Mouse (Mus musculus): ENCODE measurements at regions not wholly inside any gene's neighbourhood (a gene's known extent, or its start where the extent isn't known, plus 50 kb on each side); places are given as distances from the start of the nearest gene placed in this dataset.
A peak's percentile ranks its signal among the peaks of the same experiment; 100 is the strongest.

DNA sequence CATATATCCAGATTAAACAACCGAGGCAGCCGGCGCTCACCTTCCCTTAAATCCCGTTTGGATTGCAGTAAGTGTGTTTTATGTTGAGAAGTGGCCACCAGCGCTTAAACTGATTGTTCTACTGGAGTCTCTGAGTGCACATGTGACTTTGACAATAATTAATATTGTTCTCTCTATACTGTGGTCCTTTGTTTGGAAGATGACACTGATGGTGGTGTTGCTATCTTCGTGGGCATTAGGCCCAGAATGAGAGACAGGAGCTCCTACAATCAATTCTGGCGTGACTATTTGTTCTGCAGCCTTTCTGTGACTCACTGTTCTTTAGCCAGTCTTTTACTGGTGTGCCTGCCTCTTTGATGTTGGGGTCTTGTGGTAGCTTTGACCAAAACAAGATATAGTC, 240.1 kb upstream of the Zeb2 start:
- DNase-seq (ENCODE audit: low spot score in 2 of 2), result no peak

DNA sequence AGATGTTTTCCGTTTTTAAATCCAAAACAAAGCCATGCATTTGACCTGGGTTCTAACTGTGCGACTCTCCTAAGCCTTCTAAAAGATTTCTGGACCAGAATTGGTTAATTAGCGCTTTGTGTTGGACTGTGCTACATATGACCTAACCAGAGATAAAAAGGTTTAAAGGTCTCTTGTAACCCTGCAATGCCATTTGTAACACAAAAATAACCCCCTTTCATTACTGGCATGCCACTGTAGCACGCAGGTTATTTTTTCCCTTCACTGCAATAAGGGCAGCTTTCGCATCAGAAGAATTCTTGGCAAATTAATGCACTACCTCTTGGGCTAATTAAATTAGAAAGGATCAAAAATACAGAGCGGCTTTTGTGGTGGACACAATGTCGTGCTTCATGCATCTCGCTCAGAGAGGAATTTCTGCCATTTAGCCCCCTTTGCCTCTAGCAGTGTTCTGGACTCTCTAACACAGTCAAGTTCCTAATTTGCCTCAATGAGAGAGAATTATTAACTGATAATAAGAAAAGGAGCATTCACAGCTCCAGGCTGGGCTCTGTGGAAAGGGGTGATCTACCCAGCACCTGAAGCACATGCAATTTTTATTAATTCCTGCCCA, 239.5 kb upstream of the Zeb2 start:
- DNase-seq (ENCODE audit: low spot score in 2 of 2), result no peak

DNA sequence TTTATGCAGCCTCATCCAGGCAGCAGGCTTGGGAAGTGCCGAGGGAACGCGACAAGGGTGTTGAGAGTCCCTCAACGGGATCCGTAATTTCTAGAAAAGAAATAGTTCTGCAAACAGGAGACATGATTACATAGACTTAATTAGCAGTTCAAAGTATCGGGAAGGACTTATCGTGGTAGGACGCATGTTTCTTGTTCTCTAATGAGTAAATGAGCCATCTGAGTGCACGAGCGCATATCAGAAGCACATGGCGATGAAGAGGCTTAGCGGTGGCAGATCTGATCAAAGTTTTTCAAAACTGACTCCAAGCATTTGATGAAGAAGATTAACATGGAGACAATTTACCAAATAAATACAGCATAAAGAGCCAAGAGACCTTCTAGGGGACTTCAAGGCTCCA, 238.8 kb upstream of the Zeb2 start:
- no peak for DNase-seq (ENCODE audit: low spot score in 2 of 2)

DNA sequence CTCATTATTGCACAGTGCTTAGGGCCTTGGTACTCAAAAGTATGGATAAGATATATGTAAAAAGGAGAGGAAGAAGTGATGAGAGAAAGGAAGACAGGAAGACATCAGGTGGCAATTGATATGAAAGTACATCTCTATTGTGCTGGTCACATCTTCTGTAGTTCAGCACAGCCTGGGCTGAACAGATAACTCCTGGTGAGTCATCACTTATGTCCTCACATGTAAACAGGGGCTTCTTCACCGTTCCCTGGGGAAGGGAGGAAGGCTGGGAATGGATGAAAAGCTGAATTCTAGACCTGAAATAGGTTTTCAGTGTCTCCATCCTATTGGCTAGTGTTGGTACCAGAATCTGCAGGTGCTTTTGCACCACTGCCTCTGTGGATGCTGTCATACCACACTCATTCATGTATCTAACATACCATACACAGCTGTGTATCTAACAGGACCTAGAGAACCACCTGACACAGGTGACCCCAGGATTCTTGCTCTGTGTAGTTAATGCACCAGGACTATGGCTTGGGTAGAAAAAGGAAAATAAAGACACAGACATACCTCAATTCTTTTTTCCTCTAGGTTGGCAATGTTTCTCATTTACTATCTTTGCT, 234.4 kb upstream of the Zeb2 start:
- no peak for DNase-seq (ENCODE audit: low spot score in 2 of 2)

DNA sequence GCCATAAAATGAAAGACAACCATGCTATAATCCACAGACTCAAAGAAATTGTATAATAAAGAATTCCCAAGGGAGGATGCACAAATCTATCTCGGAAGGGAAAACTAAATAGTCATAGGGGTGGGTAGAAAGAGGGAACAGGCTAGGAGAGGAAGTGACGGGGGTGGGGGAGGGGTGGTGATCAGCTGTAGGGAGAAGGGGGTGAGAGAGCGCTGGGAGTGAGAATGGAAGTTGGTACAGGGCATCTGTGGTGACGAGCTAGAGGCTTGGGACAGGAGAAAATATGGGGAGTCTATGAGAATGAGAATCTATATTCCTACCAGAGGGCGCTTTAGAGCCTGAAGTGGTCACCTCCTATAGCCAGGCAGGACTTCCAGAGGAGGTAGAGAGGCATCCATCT, 229.2 kb upstream of the Zeb2 start:
- no peak for DNase-seq (ENCODE audit: low spot score in 2 of 2)

DNA sequence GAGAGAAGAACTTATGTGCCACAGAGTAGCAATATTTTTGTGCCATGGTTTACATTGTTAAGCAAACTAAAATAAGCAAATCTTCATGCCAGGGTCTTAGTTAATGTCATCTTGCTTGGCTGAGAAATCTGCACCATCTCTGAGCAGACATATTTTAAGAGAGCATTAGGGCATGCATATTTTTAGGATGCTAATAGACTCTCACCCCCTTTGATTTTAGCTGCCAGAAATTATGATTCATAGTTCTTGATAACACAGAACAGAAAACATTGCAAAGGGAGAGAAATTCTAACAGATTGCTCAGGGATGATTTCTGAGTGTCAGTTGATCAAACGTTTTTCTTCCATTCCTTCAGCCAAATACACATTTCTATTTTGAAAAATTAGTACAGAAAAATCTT, 222.7 kb upstream of the Zeb2 start:
- no peak for DNase-seq (ENCODE audit: low spot score in 2 of 2)

DNA sequence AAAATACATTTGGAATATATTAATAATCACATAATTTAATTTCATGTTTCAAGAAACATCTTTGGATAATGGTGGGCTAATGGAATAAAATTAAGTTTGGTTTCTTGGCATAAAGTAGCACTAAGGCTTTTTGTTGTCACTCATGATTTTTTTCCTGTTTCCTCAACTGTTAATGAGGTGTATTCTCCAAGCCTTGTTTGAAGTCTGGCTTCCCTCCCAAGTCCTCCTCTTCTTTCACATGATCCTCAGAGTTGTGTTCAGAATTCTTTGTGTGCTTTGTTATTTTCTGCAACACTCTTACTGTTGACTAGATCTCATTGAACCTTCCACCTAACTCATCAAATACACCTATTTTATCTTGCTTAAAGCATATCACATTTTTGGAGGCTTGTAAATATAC, 221.6 kb upstream of the Zeb2 start:
- no peak for DNase-seq (ENCODE audit: low spot score in 2 of 2)

DNA sequence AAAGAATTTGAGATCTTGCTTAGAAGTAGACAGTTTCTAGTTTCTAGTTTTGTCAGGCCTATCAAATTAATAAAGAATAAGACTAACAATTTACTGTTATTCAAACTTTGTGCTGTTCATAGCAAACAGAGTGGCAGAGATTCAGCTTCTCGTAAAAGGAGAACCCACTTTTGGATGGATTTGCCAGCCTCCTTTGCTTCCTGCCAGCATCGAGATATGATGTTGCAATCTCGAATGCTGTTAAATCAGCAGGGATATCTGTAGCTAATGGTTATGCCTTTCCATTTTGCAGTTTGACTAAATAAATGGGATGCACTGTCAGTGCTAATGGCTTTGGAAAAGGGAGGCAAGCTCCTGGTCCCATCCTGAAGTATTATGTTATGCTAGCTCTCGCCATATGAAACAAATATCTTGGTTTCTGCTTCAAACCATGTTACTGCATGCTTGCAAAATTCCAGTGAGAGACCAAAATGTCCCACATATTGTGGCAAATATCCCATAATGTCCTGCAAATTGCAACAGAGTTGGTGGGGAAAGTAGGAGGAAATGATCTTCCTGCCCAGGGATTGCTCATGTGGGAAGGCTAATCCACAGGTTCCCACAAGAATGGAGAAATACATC, 199.9 kb upstream of the Zeb2 start:
- DNase-seq (ENCODE audit: low spot score in 2 of 2), result no peak

DNA sequence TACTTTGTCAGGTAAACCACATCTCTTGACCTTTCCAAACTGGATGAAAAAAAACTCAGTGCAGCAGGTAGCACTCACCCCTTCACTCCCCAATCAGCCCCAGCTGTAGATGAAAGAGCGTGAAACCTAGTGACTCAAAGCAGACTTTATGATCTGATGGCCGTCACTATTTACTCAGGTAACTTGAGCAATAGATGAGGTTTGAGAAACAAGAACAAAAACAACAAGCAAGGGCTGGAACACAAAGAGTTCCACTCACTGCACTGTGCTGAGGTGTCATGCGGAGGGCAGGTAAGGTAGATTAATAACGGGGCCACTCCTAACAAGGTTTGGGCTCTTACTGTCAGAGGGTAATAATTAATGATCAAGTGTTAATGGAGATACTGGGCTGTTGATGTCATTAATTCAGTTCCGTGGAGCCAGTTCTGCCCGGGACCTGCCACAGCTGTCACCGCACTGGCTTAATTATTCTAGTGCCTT, 170.4 kb upstream of the Zeb2 start:
- no peak for DNase-seq (ENCODE audit: low spot score in 2 of 2)

DNA sequence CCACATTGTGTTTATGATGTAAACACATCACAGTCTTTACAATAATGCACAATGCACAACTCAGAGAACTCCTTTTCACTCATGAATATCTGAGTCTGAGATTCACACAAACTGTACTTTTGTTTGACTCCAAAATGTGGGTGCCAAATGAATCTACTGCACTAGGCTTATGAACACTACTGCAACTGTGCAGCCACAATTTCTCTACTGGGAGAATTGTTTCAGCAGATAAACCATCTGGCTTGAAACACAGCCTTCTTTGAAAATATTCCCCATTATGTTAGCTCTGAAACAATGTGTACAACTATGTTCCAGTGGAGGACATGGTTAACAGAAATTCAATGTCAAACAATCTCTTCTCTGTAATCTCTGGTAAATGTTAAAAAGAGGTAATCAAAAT, 166.6 kb upstream of the Zeb2 start:
- no peak for DNase-seq (ENCODE audit: low spot score in 2 of 2)

DNA sequence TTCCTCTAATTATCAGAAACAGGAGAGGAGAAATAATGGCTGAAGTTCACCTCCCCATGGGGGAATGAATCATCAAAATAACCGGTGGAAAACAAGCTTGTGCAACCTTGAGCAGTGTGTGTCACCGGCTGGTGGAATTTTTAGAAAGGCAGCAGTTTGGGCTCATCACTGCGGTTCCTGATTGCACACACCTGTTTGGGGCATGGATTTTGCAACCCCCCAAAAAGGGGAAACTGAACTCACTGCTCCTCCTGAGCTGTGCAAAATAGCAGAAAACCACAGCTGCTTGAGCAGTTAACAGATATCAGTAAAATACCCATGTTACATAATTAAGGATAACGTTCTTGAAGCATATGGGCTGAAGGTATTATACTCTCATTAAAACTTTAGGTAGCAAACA, 162.3 kb upstream of the Zeb2 start:
- no peak for DNase-seq (ENCODE audit: low spot score in 2 of 2)

DNA sequence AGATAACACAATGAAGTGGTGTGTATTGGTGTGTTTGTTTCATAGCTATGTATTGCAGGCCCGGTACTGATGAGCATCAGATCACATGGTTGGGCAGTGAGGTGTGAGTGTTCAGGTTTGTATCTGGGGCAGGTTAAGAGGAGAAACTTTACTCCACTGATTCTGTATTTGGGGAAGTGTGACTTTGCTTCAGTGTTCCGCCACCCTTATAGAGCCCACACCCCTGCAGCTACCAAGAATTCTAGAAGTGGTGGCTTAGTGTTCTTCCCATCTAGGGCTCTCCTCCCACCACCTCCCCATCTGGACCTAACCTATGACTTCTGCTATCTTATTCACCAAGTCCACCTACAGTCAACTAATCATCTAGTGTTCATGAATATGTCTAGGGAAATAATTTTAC, 160.4 kb upstream of the Zeb2 start:
- DNase-seq (ENCODE audit: low spot score in 2 of 2), result no peak

DNA sequence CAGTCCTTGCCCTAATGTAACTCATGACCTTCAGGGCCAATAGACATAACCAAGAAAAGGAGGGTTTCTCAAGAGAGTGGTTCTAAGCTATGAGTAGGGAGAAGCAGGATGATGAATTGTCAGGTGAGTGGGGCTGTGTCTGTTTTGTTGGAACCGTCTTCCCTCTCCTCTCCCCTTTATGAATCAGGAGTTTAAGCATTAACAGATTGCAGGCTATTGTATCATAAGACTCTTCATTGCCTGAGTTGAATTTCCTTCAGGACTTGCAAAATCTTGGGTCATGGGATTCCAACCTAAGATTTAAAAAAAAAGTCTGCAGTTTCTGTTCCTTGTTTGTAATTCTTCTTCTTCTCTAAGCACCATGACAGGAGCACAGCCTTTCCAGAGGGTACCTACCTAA, 159.5 kb upstream of the Zeb2 start:
- no peak for DNase-seq (ENCODE audit: low spot score in 2 of 2)

DNA sequence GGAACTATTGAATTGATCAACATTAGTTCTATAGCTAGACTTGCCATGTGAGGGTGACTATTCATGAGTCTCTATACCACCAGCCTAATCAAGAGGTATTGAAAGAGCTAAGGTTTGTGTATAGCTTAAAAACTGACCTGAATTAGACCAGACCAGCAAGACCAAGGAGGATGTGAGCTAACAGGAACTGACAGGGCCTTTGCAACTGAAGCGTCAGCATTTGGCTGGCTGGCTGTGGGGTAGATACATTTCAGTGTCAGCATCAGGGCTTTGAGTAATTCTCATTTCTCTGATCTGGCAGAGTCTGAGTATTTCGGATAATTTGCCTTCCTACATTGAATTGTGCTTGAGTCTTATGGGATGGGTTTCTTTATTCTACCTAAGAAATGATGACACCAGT, 152.8 kb upstream of the Zeb2 start:
- no peak for DNase-seq (ENCODE audit: low spot score in 2 of 2)

DNA sequence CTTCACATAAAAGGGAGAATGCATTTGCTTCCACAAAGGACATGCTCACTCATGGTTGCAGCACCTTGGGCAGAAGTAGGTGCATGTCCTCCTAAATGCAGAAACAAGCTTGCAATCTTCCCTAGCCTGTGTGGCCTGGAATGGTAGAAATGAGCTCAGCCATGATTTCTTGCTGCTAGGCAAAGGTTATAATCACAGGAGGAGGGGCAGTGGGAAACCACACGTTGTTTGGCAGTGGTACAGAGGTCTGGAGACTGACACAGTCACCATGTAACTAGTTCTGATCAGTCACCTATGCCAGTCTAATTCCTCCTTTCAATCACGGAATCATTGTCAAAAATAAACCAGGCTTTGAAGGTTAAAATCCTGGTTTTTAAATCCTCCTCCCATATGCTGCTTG, 148.6 kb upstream of the Zeb2 start:
- no peak for DNase-seq (ENCODE audit: low spot score in 2 of 2)

DNA sequence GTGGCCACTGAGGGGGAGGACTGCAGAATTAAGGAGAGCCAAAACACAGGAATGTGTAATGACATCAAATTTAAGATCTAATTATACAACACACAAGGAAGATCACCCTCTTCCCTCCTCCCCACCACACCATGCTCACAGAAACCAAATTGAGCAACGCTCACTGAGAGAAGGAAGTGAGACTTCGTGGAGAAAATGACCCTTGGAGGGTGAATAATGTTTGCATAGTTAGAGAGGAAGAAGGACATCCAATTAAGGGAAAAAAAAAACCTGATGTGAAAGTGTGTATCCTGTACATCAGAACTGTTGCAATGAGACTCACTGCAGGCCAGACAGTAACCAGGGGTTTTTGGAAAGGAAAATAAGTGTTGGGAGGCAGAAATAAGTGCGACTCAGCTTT, 144.8 kb upstream of the Zeb2 start:
- DNase-seq (ENCODE audit: low spot score in 2 of 2), result no peak

DNA sequence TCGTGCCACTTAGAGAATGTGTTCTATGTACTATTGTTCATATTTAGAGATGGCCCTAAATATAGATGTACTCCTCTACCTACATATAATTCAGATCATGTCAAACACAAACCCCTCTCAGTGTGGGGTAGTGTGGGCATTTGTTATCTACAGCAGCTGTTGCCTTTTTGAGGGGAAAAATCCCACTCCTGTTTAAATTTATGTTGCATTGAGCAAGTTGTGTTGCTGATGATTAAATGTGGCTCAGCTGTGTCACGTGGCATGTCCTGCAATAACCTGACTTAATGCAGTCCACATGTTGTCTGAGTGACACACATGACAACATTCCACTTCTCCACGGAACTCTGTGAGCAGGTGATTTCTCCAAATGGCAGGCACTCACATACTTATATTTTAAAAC, 141.7 kb upstream of the Zeb2 start:
- peak in 1 of 2 experiments; percentile 32 for DNase-seq (ENCODE audit: low spot score in 2 of 2)

DNA sequence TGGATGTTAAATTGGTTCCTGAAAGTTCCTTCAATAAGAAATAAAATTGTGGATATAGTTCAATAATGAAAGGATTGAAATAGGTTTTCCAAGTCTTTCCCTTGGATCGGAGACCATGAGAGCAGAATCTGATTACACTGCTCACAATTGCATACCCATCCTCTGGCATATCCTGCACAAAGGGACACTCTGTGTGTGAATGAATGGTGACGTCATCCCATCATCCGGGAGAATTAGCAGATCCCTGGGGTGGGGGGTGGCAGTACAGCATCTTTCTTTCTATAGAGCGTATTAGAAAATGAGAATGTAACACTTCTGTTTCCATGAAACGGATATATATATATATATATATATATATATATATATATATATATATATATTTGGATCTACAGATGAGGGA, 139.2 kb upstream of the Zeb2 start:
- no peak for DNase-seq (ENCODE audit: low spot score in 2 of 2)

DNA sequence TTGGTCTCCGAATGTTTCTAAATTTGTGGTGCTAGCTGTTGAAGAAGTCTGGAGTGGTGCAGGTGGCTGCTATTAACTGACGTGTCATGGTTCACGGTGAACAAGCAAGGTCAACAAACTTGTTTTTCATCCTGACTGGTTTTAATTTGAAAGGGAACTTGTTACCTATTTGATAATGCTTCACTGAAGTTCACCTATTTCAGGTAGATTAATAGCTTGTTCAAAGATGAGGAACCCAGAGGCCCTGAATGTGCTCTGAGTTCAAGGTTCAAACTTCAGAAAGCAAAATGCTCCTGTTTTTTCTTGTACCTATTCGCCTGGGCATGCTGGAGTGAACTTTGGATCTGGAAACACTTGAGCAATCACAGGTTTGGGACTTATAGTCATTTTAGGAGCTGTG, 136.7 kb upstream of the Zeb2 start:
- no peak for DNase-seq (ENCODE audit: low spot score in 2 of 2)

DNA sequence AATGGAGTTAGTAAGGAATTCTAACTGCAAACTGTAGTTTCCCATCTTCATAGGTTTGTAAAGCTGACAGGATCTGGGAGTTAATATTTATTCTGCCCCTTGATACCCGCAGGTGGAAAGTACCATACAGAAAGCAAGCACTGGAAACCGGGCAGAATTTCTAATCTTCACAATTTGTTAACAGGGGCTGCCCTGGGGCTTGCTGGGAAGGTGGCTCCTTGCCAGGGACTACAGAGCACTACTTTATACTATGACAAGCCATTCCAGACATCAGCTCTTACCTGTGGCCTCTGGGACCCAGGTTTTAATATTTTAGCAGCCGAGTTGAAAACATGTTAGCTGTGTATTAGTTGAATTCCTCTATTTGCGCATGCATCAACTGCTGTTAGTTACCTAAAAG, 135.1 kb upstream of the Zeb2 start:
- DNase-seq (ENCODE audit: low spot score in 2 of 2), result no peak

DNA sequence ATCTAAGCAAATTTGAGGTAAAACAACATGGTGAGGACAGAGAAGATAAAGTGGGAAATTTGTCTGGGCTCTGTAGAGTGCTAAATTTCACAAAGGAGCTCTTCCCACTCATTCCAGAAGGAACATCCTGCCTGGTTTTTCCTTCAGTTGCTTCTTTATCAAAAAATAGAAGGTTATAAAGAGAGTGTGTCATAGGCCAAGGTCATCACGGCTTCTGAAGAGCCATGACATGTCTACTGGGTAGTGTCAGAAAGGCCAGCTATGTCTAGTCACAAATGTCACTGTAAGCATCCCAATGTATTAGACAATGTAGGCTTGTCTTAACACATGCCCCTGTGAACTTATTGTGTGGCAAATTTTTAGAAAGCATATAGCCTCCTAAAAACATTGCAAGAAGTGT, 132.5 kb upstream of the Zeb2 start:
- DNase-seq (ENCODE audit: low spot score in 2 of 2), result no peak

DNA sequence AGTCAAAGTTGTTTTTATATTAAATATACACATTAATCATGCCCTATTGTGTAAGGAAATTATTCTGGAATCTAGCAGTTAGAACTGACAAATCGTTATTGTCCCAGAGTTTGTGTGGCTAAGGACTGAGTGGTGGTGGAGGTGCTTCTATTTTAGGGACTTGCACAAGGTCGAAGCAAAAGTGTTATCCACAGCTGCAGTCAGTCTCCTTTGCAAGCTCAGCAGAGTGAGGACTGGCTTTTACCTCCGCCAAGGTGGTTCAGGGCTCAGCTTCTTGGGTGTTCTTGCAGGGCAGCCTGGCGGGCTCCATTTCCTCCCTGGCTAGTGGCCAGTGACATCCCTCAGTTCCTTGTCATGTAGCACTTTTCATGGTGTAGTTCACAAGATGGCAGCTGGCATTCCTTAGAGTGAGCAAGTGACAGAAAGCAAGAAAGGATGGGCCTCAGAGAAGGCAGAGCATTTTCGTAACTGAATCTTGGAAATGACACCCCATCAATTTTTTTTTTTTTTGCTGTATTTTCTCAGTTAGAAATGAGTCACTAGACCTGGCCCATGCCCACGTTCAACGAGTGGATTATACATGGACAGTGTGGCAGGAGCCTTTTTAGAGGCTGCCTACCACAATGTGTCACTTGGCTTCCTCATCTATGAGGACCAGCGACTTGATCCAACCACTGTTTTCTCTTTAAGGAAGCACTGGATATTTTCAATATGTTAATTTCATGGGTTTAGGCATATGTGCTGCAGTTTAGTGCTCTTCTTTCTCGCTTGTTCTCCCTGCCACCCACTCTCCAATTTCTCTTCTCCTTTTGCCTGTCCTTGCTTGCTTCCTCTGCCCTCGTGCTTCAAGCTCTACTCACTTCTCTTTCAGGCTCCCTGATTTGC, 129.1 kb upstream of the Zeb2 start:
- peak; percentile 37 to 44 for DNase-seq (ENCODE audit: low spot score in 2 of 2)

DNA sequence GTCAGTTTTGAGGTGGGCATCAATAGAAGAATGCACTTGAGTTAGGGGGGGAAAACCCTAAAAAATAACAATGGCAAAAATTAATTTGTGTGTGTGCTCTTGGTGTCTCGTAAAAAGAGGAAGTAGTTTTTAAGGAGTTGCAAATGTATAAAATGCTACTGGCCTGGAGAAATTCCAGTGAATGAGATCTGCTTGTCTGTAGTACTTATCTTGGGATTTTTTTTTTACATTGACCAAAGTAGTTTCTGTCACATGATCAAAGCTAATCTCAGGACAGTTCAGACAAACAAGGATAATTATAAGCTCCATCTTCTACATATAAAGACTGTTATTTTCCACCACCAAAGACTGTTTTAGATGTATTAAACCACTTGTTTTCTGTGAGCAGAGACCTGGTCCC, 128.3 kb upstream of the Zeb2 start:
- DNase-seq (ENCODE audit: low spot score in 2 of 2), result no peak
